Mouse (Mus musculus) forebrain, postnatal 0 days (tissue): ENCODE results near the gene Gpa33. TPM values are rescaled to one million over a fixed set of nuclear protein-coding genes. Genes with fewer than 3 reads are reported as not detected.
A peak's percentile ranks its signal among the peaks of the same experiment; 100 is the strongest.

Experiments used
- ATAC-seq: fragments of 200-750 bp; cut with Nextera tagmentation; 2 replicates; pipeline ENCODE4 v1.8.0; 2017; ENCODE audit warnings: mild to moderate bottlenecking, moderate library complexity
- DNase-seq: peaks from one replicate; pipeline ENCODE4 v3.0.0-alpha.2; 2015
- H3K27ac ChIP-seq: fragments of 300-500 bp; sonication (generic); 2 replicates; pipeline ENCODE4 v1.5.1; 2014; ENCODE audit warnings: low read depth, mild to moderate bottlenecking, antibody characterized with exemption, low read length, moderate library complexity, mixed read lengths
- H3K27me3 ChIP-seq: fragments of 300-500 bp; sonication (generic); 2 replicates; pipeline ENCODE4 v1.6.1; 2014; ENCODE audit warnings: mild to moderate bottlenecking, low read length, mixed read lengths; ENCODE audit not compliant: insufficient read depth
- H3K36me3 ChIP-seq: fragments of 300-500 bp; sonication (generic); 2 replicates; pipeline ENCODE4 v1.6.1; 2014; ENCODE audit warnings: mild to moderate bottlenecking, moderate library complexity; ENCODE audit not compliant: insufficient read depth
- H3K4me1 ChIP-seq: fragments of 300-500 bp; sonication (generic); 2 replicates; pipeline ENCODE4 v1.6.1; 2014; ENCODE audit warnings: antibody characterized with exemption; ENCODE audit not compliant: insufficient read depth
- H3K4me2 ChIP-seq: fragments of 300-500 bp; sonication (generic); 2 replicates; pipeline ENCODE4 v1.6.1; 2014; ENCODE audit warnings: low read depth, mild to moderate bottlenecking, moderate library complexity
- H3K4me3 ChIP-seq: fragments of 300-500 bp; sonication (generic); 2 replicates; pipeline ENCODE4 v1.5.1; 2014; ENCODE audit warnings: low read depth, low read length, mixed read lengths
- H3K9ac ChIP-seq: fragments of 300-500 bp; sonication (generic); 2 replicates; pipeline ENCODE4 v1.6.1; 2014; ENCODE audit warnings: mild to moderate bottlenecking
- H3K9me3 ChIP-seq: fragments of 300-500 bp; sonication (generic); 2 replicates; pipeline ENCODE4 v1.6.1; 2016; ENCODE audit warnings: low read length
- CTCF ChIP-seq: sonication (generic); IDR thresholded peaks from 2 replicates; pipeline ENCODE4 v1.5.1; 2016; ENCODE audit warnings: antibody characterized with exemption, control low read depth, low read depth
- WGBS: fragments of 180-500 bp; shearing (Covaris S2); extraction: QIAGEN DNeasy Blood & Tissue Kit; methylation state at CpG from one replicate; pipeline ENCODE4 v1.1.7; 2014; 5-methylcytosine and 5-hydroxymethylcytosine counted together
- polyA plus RNA-seq: library from polyadenylated mRNA; unstranded; fragments of >200 nt; fragmentation: Nextera tagmentation; extraction: Ambion mirVana; gene quantifications from 2 replicates; pipeline ENCODE4 v1.2.1, GENCODE M21; 2015
- total RNA-seq: library from RNA; depleted of rRNA; stranded (reverse); fragments of >200 nt; gene quantifications from 2 replicates; pipeline ENCODE4 v1.2.3, GENCODE M21; 2014

Gene Gpa33
- total and polyA plus RNA-seq, 2 experiments from 2014 or later, result 0.14 to 0.23 TPM

DNA sequence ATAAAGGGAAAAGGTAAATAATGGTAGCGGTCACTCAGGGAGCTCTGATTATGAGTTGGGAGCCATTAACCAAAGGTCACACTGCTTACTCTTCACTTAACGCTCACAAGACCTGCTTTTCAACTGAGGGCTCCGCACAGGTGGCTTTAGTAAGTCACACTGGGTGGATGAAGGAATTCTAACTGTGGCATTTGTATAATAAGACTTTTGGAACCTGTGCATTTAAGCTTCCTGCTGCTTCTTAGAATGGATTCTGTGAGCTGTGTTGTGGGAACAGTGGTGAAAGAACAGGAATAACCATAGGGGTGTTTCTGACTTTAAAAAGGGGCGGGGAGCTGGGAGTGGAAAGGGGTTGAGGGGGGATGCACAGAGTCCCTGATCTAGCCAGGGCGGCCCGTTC lies 12.3 kb downstream of the Gpa33 start:
- ATAC-seq (no peak), DNase-seq (no peak)
- H3K4me2 ChIP-seq, result no peak overlapping the region
- H3K9me3 ChIP-seq, result no peaks in the 10 kb centered on the region
- no peaks in the 10 kb centered on the region for H3K4me1 ChIP-seq
- no peaks in the 10 kb centered on the region for H3K27me3 ChIP-seq
- H3K27ac ChIP-seq, result no peak overlapping the region
- TF ChIP-seq CTCF, result no peak
- no peak overlapping the region for H3K4me3 ChIP-seq
- H3K36me3 ChIP-seq, result no peaks in the 10 kb centered on the region
- no peak overlapping the region for H3K9ac ChIP-seq
- WGBS, result 81% methylated on average over 6 of the region's 6 CpGs

DNA sequence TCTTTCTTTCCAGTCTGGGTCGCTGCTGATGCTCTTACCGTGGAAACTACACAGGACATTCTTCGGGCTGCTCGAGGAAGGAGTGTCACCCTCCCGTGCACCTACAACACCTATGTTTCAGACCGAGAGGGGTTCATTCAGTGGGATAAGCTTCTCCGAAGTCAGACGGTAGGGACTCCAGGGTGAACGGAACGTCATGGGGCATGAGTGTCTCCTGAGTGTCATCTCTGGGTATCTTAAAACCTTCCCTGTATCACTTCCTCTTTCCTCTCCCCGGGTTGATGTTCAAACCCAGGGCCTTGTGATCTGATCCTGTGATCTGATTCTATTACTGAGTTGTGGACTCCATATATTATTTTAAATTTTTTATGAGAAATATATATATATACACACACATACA lies 16.6 kb downstream of the Gpa33 start:
- H3K9ac ChIP-seq, result no peak overlapping the region
- H3K27me3 ChIP-seq, result no peaks in the 10 kb centered on the region
- no peak for TF ChIP-seq CTCF
- H3K27ac ChIP-seq, result no peak overlapping the region
- DNase-seq (no peak), ATAC-seq (no peak)
- H3K4me3 ChIP-seq, result no peak overlapping the region
- no peak overlapping the region for H3K4me2 ChIP-seq
- WGBS, result 89% methylated on average over 11 of the region's 11 CpGs
- no peaks in the 10 kb centered on the region for H3K4me1 ChIP-seq
- no peaks in the 10 kb centered on the region for H3K36me3 ChIP-seq
- no peaks in the 10 kb centered on the region for H3K9me3 ChIP-seq

DNA sequence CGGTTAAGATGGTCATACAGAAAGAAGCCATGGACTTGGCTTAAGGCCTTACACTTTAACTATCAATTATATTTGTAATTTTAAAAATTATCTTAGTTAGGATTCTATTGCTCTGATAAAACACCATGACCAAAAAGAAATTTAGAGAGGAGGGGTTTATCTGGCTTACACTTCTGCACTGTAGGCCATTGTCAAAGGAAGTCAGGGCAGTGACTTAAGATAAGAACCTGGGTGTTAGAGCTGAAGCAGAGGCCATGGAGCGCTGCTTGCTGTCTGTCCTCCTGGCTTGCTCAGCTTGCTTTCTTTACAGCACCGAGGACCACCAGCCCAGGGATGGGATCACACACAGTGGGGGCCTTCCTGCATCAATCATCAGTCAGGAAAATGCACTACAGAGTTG lies 17.6 kb downstream of the Gpa33 start:
- Histone ChIP-seq H3K27ac (no peak overlapping the region), H3K9me3 (no peaks in the 10 kb centered on the region), H3K4me2 (no peak overlapping the region), H3K36me3 (no peaks in the 10 kb centered on the region), H3K9ac (no peak overlapping the region), H3K27me3 (no peaks in the 10 kb centered on the region), H3K4me3 (no peak overlapping the region), H3K4me1 (no peaks in the 10 kb centered on the region)
- WGBS, result 85% methylated on average over 3 of the region's 3 CpGs
- no peak for TF ChIP-seq CTCF
- DNase-seq (no peak), ATAC-seq (no peak)

DNA sequence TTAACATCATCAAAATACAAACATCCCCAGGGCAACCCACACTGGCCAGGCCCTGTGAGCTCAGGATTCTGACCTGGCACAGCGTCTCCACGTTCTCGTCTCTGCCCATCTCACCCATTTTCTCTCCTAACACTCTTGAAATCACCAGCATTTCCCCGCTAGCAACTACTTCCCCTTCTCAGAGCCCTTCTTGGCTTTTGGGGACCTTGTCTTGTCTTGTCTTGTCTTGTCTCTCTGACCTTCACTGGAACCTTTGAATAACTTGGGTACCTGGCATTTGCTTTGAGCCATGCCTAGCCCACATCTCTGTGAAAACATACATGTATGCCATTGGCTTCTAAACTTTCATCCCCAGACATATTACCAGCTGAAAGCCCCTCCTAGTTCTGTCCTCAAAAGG lies 19.4 kb downstream of the Gpa33 start:
- Histone ChIP-seq H3K36me3 (no peaks in the 10 kb centered on the region), H3K9me3 (no peaks in the 10 kb centered on the region), H3K27me3 (no peaks in the 10 kb centered on the region; the same call in 1 of the 2 replicates), H3K9ac (no peak overlapping the region), H3K4me2 (no peak overlapping the region), H3K4me3 (no peak overlapping the region), H3K4me1 (no peaks in the 10 kb centered on the region), H3K27ac (no peak overlapping the region)
- DNase-seq (no peak), ATAC-seq (no peak)
- TF ChIP-seq CTCF, result no peak
- 85% methylated on average over 4 of the region's 4 CpGs for WGBS

DNA sequence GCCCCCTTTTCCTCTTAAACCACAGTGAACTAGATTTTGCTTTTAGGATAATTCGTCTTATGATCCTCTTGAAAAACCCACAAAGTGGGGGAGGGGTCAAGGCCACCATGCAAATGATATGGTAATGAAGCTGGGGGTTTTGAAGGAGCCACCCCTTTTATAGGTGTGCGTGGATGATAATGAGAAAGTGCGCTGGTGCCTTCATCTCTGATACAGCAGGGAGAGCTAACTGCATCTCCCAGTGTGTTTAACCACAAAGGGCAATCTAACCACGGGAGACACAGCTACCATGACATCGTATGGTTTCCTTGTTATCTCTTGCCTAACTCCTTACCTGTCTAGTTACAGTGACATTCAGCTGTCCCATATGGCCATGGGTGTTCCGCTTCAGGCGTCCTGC lies 20.0 kb downstream of the Gpa33 start:
- 84% methylated on average over 7 of the region's 7 CpGs for WGBS
- H3K9me3 ChIP-seq, result no peaks in the 10 kb centered on the region
- no peak overlapping the region for H3K27ac ChIP-seq
- DNase-seq (no peak), ATAC-seq (no peak)
- TF ChIP-seq CTCF, result no peak
- no peak overlapping the region for H3K4me2 ChIP-seq
- peaks cover 2% of the 10 kb centered on the region for H3K27me3 ChIP-seq
- H3K9ac ChIP-seq, result no peak overlapping the region
- H3K4me3 ChIP-seq, result no peak overlapping the region
- no peaks in the 10 kb centered on the region for H3K36me3 ChIP-seq
- no peaks in the 10 kb centered on the region for H3K4me1 ChIP-seq

DNA sequence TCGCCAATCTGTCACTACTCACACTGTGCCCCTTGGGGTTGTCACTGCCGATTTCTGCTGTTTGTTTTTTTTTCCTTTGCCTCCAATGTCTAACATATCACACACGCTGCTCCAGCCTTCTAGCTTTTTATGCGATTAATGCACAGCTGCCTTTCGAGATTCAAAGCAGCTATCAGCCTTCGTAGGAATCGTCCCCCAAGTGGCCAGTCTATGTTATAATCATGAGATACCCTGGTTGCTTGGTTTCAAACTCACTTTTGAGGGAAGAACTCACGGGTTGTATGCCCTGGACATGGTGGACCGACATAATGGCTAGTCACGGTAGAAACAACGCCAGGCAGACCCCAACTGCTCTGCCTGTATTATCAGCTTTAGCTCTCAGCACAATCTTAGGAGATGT lies 21.3 kb downstream of the Gpa33 start:
- 50% methylated on average over 11 of the region's 11 CpGs for WGBS
- Histone ChIP-seq H3K4me2 (no peak overlapping the region), H3K9ac (no peak overlapping the region), H3K36me3 (no peaks in the 10 kb centered on the region), H3K27ac (no peak overlapping the region), H3K27me3 (peaks cover 8% of the 10 kb centered on the region), H3K9me3 (no peaks in the 10 kb centered on the region), H3K4me3 (no peak overlapping the region), H3K4me1 (no peaks in the 10 kb centered on the region)
- no peak for ATAC-seq
- peak; percentile 44 for DNase-seq
- peak; percentile 53 for TF ChIP-seq CTCF

DNA sequence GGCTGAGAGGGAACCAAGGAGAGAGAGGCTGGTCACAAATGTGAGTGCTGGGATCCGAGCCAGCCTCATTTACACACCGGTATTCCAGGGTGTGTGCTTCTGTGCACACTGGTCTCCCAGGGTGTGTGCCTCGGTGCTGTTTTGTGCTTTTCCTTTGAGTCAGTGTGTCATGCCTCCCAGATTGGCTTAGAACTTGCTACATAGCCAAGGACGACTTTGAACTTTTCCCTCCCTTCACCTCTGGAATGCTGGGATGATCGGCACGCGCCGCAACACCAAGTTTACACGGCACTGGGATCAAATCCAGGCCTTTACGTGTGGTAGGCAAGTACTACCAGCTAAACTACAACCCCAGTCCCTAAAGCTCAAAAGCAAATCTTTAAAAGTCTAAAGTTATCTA lies 22.0 kb downstream of the Gpa33 start:
- Histone ChIP-seq H3K9ac (no peak overlapping the region), H3K4me2 (no peak overlapping the region), H3K4me1 (no peaks in the 10 kb centered on the region), H3K36me3 (no peaks in the 10 kb centered on the region), H3K9me3 (no peaks in the 10 kb centered on the region), H3K4me3 (no peak overlapping the region), H3K27me3 (peaks cover 8% of the 10 kb centered on the region), H3K27ac (no peak overlapping the region)
- whole genome bisulfite sequencing, result 85% methylated on average over 10 of the region's 10 CpGs
- no peak for DNase-seq
- no peak for TF ChIP-seq CTCF
- no peak for ATAC-seq
